In genomic region chr7:143548231-143548961, GRCm38 (mm10) we compare ENCODE assay signal across 8 mouse cellular contexts. TPM values are rescaled to one million over a fixed set of nuclear protein-coding genes. Genes with fewer than 3 reads are reported as not detected.
DNase-seq lines count a peak whose midpoint lies in the region; ATAC-seq and TF ChIP-seq lines count a peak whose summit lies in the region.

No protein-coding gene starts in this region.

- no peaks in the 10 kb centered on the region for H3K27me3 ChIP-seq in limb, embryonic 12.5 days
- no peaks in the 10 kb centered on the region for H3K27me3 ChIP-seq in myocyte (ENCODE audit: control insufficient read depth, insufficient read depth, insufficient read length)

- peak overlapping the region; percentile 96 for H3ac ChIP-seq in myocyte (ENCODE audit: control insufficient read depth, insufficient read length)

- H3K4me3 ChIP-seq in limb, embryonic 12.5 days (replicated peaks), result peak overlapping the region; percentile 94
- H3K4me3 ChIP-seq in myocyte, result peak overlapping the region; percentile 68

- peak overlapping the region; percentile 79 for H3K4me2 ChIP-seq in limb, embryonic 12.5 days
- H3K4me2 ChIP-seq in myocyte (ENCODE audit: low read depth), result peak overlapping the region; percentile 89

- H3K9me3 ChIP-seq in limb, embryonic 12.5 days, result no peaks in the 10 kb centered on the region

- H3K36me3 ChIP-seq in limb, embryonic 12.5 days, result peaks cover 10% of the 10 kb centered on the region
- no peaks in the 10 kb centered on the region for H3K36me3 ChIP-seq in myocyte (ENCODE audit: control insufficient read depth, insufficient read depth)

- peak overlapping the region; percentile 94 for H3K9ac ChIP-seq in limb, embryonic 12.5 days (replicated peaks)

- peak; percentile 57 for DNase-seq in cerebellum, adult 9-10 months
- DNase-seq in cerebellum, adult 8-10 months, result no peak
- DNase-seq in right cerebral cortex, adult 18-20 months, result peak; percentile 20
- DNase-seq in right cerebral cortex, postnatal 14 days, result no peak
- no peak for DNase-seq in ovary, postnatal 14 days (ENCODE audit: low spot score)

- H3K79me2 ChIP-seq in myocyte (ENCODE audit: control insufficient read depth, insufficient read depth), result peaks cover 52% of the 10 kb centered on the region

- peaks cover 33% of the 10 kb centered on the region for H3K4me1 ChIP-seq in limb, embryonic 12.5 days (replicated peaks)

- under 1% methylated on average over 63 of the region's 63 CpGs for WGBS in limb, embryonic 12.5 days

- no peak for TF ChIP-seq POLR2A in myocyte (IDR thresholded peaks at IDR 0.05; ENCODE audit: insufficient read length, low read depth)

- ATAC-seq in erythroid progenitor cell, adult 5-6 weeks (replicated peaks; ENCODE audit: low FRiP score, poor library complexity, severe bottlenecking), result peak; percentile 64
- ATAC-seq in limb, embryonic 12.5 days (ENCODE audit: insufficient number of reproducible peaks, insufficient read depth, low FRiP score, low TSS enrichment, low read depth), result peak; percentile 79

- peak overlapping the region; percentile 94 for H3K27ac ChIP-seq in limb, embryonic 12.5 days

TF ChIP-seq in myocyte, 11 proteins besides CTCF, POLR2A, EP300 and RAD21:
- no peak for TF ChIP-seq MAX (IDR thresholded peaks at IDR 0.05; ENCODE audit: low read depth)
- TF ChIP-seq E2F4 (IDR thresholded peaks at IDR 0.05; ENCODE audit: insufficient read depth), result no peak
- no peak for TF ChIP-seq TCF3 (IDR thresholded peaks at IDR 0.05; ENCODE audit: insufficient read length, low read depth)
- TF ChIP-seq MYOD1 (IDR thresholded peaks at IDR 0.05; ENCODE audit: control insufficient read depth in 1 of 3, insufficient read length in 2 of 3, low read depth in 2 of 3), result no peak
- TF ChIP-seq POLR2AphosphoS2 (IDR thresholded peaks at IDR 0.05; ENCODE audit: insufficient read length, low read depth), result no peak
- TF ChIP-seq MYOG (IDR thresholded peaks at IDR 0.05; ENCODE audit: control insufficient read depth in 1 of 3, insufficient read depth in 1 of 3, insufficient read length in 2 of 3, low read depth in 2 of 3), result no peak
- TF ChIP-seq CEBPB (IDR thresholded peaks at IDR 0.05; ENCODE audit: insufficient read depth, poor library complexity, severe bottlenecking), result no peak
- TF ChIP-seq REST (IDR thresholded peaks at IDR 0.05; ENCODE audit: insufficient read depth, insufficient read length), result no peak
- TF ChIP-seq SRF (IDR thresholded peaks at IDR 0.05; ENCODE audit: control insufficient read depth, insufficient read length, low read depth), result no peak
- TF ChIP-seq TCF12 (IDR thresholded peaks at IDR 0.05; ENCODE audit: insufficient read depth, poor library complexity, severe bottlenecking), result no peak
- TF ChIP-seq USF1 (IDR thresholded peaks at IDR 0.05; ENCODE audit: low read depth), result no peak

RNA-seq across cellular contexts. Expression of gene Nap1l4, which starts 0.5 kb away (rescaled TPM):
- 114 and 120 TPM in 2 replicates for total RNA-seq in erythroid progenitor cell, adult 5-6 weeks (2015; ENCODE audit: low replicate concordance)
- 158 and 165 TPM in 2 replicates for total RNA-seq in erythroid progenitor cell, adult 5-6 weeks (2017; ENCODE audit: low replicate concordance)
- 331 and 335 TPM in 2 replicates for polyA plus RNA-seq in limb, embryonic 12.5 days (2016; fragmentation: Nextera tagmentation; extraction: Ambion mirVana)
- polyA plus RNA-seq in myocyte (2012; fragmentation: generic; extraction: Trizol), result 101 TPM

RNA-seq across cellular contexts. Expression of gene Phlda2, which starts 45.4 kb away (rescaled TPM):
- not detected in 2 replicates for total RNA-seq in erythroid progenitor cell, adult 5-6 weeks (2015; ENCODE audit: low replicate concordance)
- total RNA-seq in erythroid progenitor cell, adult 5-6 weeks (2017; ENCODE audit: low replicate concordance), result not detected in 2 replicates
- polyA plus RNA-seq in limb, embryonic 12.5 days (2016; fragmentation: Nextera tagmentation; extraction: Ambion mirVana), result 13.8 and 19.2 TPM in 2 replicates
- polyA plus RNA-seq in myocyte (2012; fragmentation: generic; extraction: Trizol), result not detected

RNA-seq across cellular contexts. Expression of gene Cars, which starts 51.5 kb away (rescaled TPM):
- 139 and 184 TPM in 2 replicates for total RNA-seq in erythroid progenitor cell, adult 5-6 weeks (2015; ENCODE audit: low replicate concordance)
- total RNA-seq in erythroid progenitor cell, adult 5-6 weeks (2017; ENCODE audit: low replicate concordance), result 212 and 322 TPM in 2 replicates
- 56.7 and 59.6 TPM in 2 replicates for polyA plus RNA-seq in limb, embryonic 12.5 days (2016; fragmentation: Nextera tagmentation; extraction: Ambion mirVana)
- 237 TPM for polyA plus RNA-seq in myocyte (2012; fragmentation: generic; extraction: Trizol)

Comparison
In these comparisons a context has a peak if more than half of its experiments do, and no peak if none do; other contexts are left out.
1. DNase-seq: peak in cerebellum, adult 9-10 months (single experiment) and right cerebral cortex, adult 18-20 months (single experiment); none in cerebellum, adult 8-10 months (single experiment), right cerebral cortex, postnatal 14 days (single experiment) and ovary, postnatal 14 days (single experiment).
2. RNA of gene Phlda2, which starts 45.4 kb away (polyA plus RNA-seq): 13.8 to 19.2 TPM in limb, embryonic 12.5 days; not detected in myocyte (single experiment); every median in the first group is over 10 times any median in the second.